Mouse (Mus musculus) spleen, adult 2 months (tissue): ENCODE results near the gene Htr1a. TPM values are rescaled to one million over a fixed set of nuclear protein-coding genes. Genes with fewer than 3 reads are reported as not detected.

Experiments used
- DNase-seq, 2 experiments: peaks; one replicate each; pipeline versions ENCODE4 v3.0.0 to v3.0.0-alpha.2; 2012 to 2021; ENCODE audit warnings: low spot score in 2 of 2, low read depth in 1 of 2
- H3K27ac ChIP-seq: fragments of 200-500 bp; 2 replicates; pipeline ENCODE4 v1.5.1; 2012; ENCODE audit warnings: low read length, inconsistent platforms; ENCODE audit not compliant: insufficient read depth
- H3K27me3 ChIP-seq: fragments of 200-500 bp; 2 replicates; pipeline ENCODE4 v1.6.1; 2012; ENCODE audit warnings: mild to moderate bottlenecking, moderate library complexity, low read length, inconsistent platforms; ENCODE audit not compliant: control insufficient read depth, insufficient read depth
- H3K36me3 ChIP-seq: fragments of 200-500 bp; 2 replicates; pipeline ENCODE4 v1.6.1; 2012; ENCODE audit warnings: mild to moderate bottlenecking, low read length, inconsistent platforms; ENCODE audit not compliant: control insufficient read depth, insufficient read depth
- H3K4me1 ChIP-seq: fragments of 200-500 bp; 2 replicates; pipeline ENCODE4 v1.6.1; 2011; ENCODE audit warnings: inconsistent platforms; ENCODE audit not compliant: control insufficient read depth, insufficient read depth, insufficient read length
- H3K4me3 ChIP-seq: fragments of 200-500 bp; 2 replicates; pipeline ENCODE4 v1.5.1; 2011; ENCODE audit warnings: mild to moderate bottlenecking, inconsistent platforms; ENCODE audit not compliant: insufficient read depth, insufficient read length; ENCODE audit errors: extremely low read depth
- CTCF ChIP-seq: fragments of 200-500 bp; IDR thresholded peaks from 2 replicates; pipeline ENCODE4 v1.5.1; 2011; ENCODE audit warnings: mild to moderate bottlenecking, inconsistent platforms; ENCODE audit not compliant: insufficient read depth, insufficient read length, insufficient replicate concordance; ENCODE audit errors: extremely low read depth
- POLR2A ChIP-seq: fragments of 200-500 bp; IDR thresholded peaks from 2 replicates; pipeline ENCODE4 v1.6.1; 2011; ENCODE audit warnings: low read depth, low read length, inconsistent platforms
- WGBS: fragments of 180-500 bp; shearing (Covaris S2); methylation state at CpG from one replicate; pipeline ENCODE4 v1.1.7; 2018; 5-methylcytosine and 5-hydroxymethylcytosine counted together
- polyA plus RNA-seq: library from polyadenylated mRNA; depleted of rRNA; stranded (reverse); fragments of >200 nt; gene quantifications from 2 replicates; pipeline ENCODE4 v1.2.3, GENCODE M21; 2012; rRNA removed

The Htr1a gene
- not detected in 2 replicates for polyA plus RNA-seq

GRCm38 (mm10) chr13:105443339-105443738 lies at the start of gene Htr1a:
Htr1a (plus strand) TSS chr13:105443639.
- DNase-seq, result no peak
- 14% methylated on average over 8 of the region's 8 CpGs for WGBS
- no peak within 1 kb of the TSS for H3K27ac ChIP-seq
- H3K27me3 ChIP-seq, result no peaks in the 10 kb centered on the region
- TF ChIP-seq POLR2A (no peak), CTCF (no peak)
- no peaks in the 10 kb centered on the region for H3K36me3 ChIP-seq
- H3K4me3 ChIP-seq, result no peak within 1 kb of the TSS
- no peaks in the 10 kb centered on the region for H3K4me1 ChIP-seq

GRCm38 (mm10) chr13:105411535-105412326 lies 31.7 kb upstream of the Htr1a start:
- Histone ChIP-seq H3K36me3 (no peaks in the 10 kb centered on the region), H3K4me3 (no peak overlapping the region), H3K4me1 (no peaks in the 10 kb centered on the region), H3K27ac (no peak overlapping the region), H3K27me3 (no peaks in the 10 kb centered on the region)
- WGBS, result 88% methylated on average over 10 of the region's 10 CpGs
- DNase-seq, result no peak
- TF ChIP-seq CTCF (no peak), POLR2A (no peak)

GRCm38 (mm10) chr13:105412327-105412722 lies 31.1 kb upstream of the Htr1a start:
- DNase-seq, result no peak
- no peak for TF ChIP-seq POLR2A
- TF ChIP-seq CTCF, result no peak
- Histone ChIP-seq H3K4me1 (no peaks in the 10 kb centered on the region), H3K4me3 (no peak overlapping the region), H3K27ac (no peak overlapping the region), H3K36me3 (no peaks in the 10 kb centered on the region), H3K27me3 (no peaks in the 10 kb centered on the region)
- WGBS, result 89% methylated on average over 3 of the region's 3 CpGs

- TF ChIP-seq CTCF (no peak), POLR2A (no peak)
- H3K27me3 ChIP-seq, result no peaks in the 10 kb centered on the region
- no peak for DNase-seq
- no peaks in the 10 kb centered on the region for H3K4me1 ChIP-seq
- H3K4me3 ChIP-seq, result no peak overlapping the region
- H3K36me3 ChIP-seq, result no peaks in the 10 kb centered on the region
- 71% methylated on average over 2 of the region's 2 CpGs for WGBS
- no peak overlapping the region for H3K27ac ChIP-seq
Observed at GRCm38 (mm10) chr13:105433141-105433540, 10.3 kb upstream of the Htr1a start.

GRCm38 (mm10) chr13:105433630-105434029 lies 9.8 kb upstream of the Htr1a start:
- TF ChIP-seq POLR2A (no peak), CTCF (no peak)
- WGBS, result 91% methylated on average over 1 of the region's 1 CpGs
- H3K36me3 ChIP-seq, result no peaks in the 10 kb centered on the region

GRCm38 (mm10) chr13:105442576-105442975 lies 863 bp upstream of the Htr1a start:
- Histone ChIP-seq H3K27ac (no peak overlapping the region), H3K27me3 (no peaks in the 10 kb centered on the region), H3K36me3 (no peaks in the 10 kb centered on the region), H3K4me1 (no peaks in the 10 kb centered on the region), H3K4me3 (no peak overlapping the region)
- WGBS, result 7% methylated on average over 6 of the region's 6 CpGs
- DNase-seq, result no peak
- TF ChIP-seq CTCF, result peak; percentile 16; the same call in 1 of the 2 replicates
- TF ChIP-seq POLR2A, result no peak

More at GRCm38 (mm10) chr13:105433630-105434029, 9.8 kb upstream of the Htr1a start:
- H3K27ac ChIP-seq, result no peak overlapping the region
- DNase-seq, result no peak
- H3K4me3 ChIP-seq, result no peak overlapping the region
- H3K27me3 ChIP-seq, result no peaks in the 10 kb centered on the region
- H3K4me1 ChIP-seq, result no peaks in the 10 kb centered on the region

- no peak overlapping the region for H3K4me3 ChIP-seq
- no peaks in the 10 kb centered on the region for H3K36me3 ChIP-seq
- DNase-seq, result no peak
- no peak overlapping the region for H3K27ac ChIP-seq
- WGBS, result 6% methylated on average over 15 of the region's 15 CpGs
- no peaks in the 10 kb centered on the region for H3K4me1 ChIP-seq
- no peaks in the 10 kb centered on the region for H3K27me3 ChIP-seq
- no peak for TF ChIP-seq CTCF
- TF ChIP-seq POLR2A, result no peak
Observed at GRCm38 (mm10) chr13:105443871-105444237, 415 bp downstream of the Htr1a start.
